9 mouse cellular contexts compared by ENCODE assay signal in the genomic region with DNA sequence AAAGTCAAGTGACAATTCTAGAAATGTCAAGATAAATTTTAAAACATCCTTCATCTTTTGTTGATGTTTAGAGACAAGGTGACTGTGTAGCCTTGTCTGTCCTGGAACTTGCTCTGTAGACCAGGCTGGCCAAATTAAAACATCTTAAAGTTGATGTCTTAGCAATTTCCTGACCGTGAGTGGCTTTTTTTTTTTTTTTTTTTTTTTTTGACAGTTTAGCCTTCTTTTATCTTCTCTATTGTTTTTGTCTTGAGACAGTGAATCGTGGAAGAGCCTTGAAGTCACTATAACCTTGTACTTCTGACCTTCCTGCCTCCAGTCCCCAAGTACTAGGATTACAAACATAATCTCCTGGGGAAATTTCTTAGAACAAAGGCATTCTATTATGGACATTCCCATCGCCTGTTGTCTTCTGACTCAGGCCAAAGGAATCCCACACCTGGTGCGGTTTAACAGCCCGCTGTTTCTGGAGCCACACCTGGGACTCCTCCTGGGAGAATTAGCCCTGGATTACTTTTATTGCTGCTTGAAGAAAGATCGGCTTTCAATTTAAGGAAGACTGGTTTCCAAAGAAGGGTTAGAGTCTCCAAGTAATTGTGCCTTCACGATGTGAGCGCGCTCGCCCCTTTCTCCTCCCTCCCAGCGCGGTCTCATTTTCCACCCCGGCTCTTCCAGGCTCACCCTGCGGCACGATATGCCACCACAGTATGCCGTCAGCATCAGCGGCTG. TPM values are rescaled to one million over a fixed set of nuclear protein-coding genes. Genes with fewer than 3 reads are reported as not detected.
DNase-seq lines count a peak whose midpoint lies in the region; ATAC-seq and TF ChIP-seq lines count a peak whose summit lies in the region.
"Had no signal": no experiment of that assay in that cellular context is flagged by ENCODE, and none has a peak within 500 bp of the region (broad histone marks: within the 10 kb centered on the region; RNA-seq: fewer than 3 reads in every experiment).

No protein-coding gene starts in this region.

- H3ac ChIP-seq in C2C12 (ENCODE audit: control insufficient read depth, insufficient read length, low read depth) = no peak overlapping the region

- no peaks in the 10 kb centered on the region for H3K36me3 ChIP-seq in C2C12 (ENCODE audit: control insufficient read depth, insufficient read depth)
- H3K36me3 ChIP-seq in embryonic facial prominence, embryonic 15.5 days = no peaks in the 10 kb centered on the region
- no peaks in the 10 kb centered on the region for H3K36me3 ChIP-seq in limb, embryonic 14.5 days (ENCODE audit: control insufficient read depth, insufficient read depth, low read length)
- no peaks in the 10 kb centered on the region for H3K36me3 ChIP-seq in kidney, adult 2 months (ENCODE audit: control insufficient read depth, insufficient read depth, low read length)

- no peak for DNase-seq in gastrocnemius, adult 2 months
- no peak for DNase-seq in gastrocnemius, postnatal 4 days (ENCODE audit: low spot score in 2 of 2)
- DNase-seq in limb, embryonic 14.5 days (ENCODE audit: low spot score) = peak; percentile 61
- no peak for DNase-seq in urinary bladder, postnatal 25 days (ENCODE audit: low spot score)
- no peak for DNase-seq in layer of hippocampus, postnatal 10 days (ENCODE audit: low spot score in 2 of 2)
- no peak for DNase-seq in kidney, adult 2 months
- DNase-seq: adrenal gland, postnatal 25 days had no signal

- no peaks in the 10 kb centered on the region for H3K9me3 ChIP-seq in embryonic facial prominence, embryonic 15.5 days (replicated peaks)
- no peaks in the 10 kb centered on the region for H3K9me3 ChIP-seq in limb, embryonic 14.5 days (ENCODE audit: control insufficient read depth, low read length)

- no peaks in the 10 kb centered on the region for H3K79me2 ChIP-seq in C2C12 (ENCODE audit: control insufficient read depth, insufficient read depth)

- no peaks in the 10 kb centered on the region for H3K4me1 ChIP-seq in embryonic facial prominence, embryonic 15.5 days
- peaks cover 8% of the 10 kb centered on the region for H3K4me1 ChIP-seq in limb, embryonic 14.5 days (ENCODE audit: control insufficient read depth, insufficient read depth, low read length)
- H3K4me1 ChIP-seq in kidney, adult 2 months (ENCODE audit: control insufficient read depth, insufficient read depth, low read length) = no peaks in the 10 kb centered on the region

- H3K27ac ChIP-seq in gastrocnemius, adult 2 months = no peak overlapping the region
- no peak overlapping the region for H3K27ac ChIP-seq in embryonic facial prominence, embryonic 15.5 days (replicated peaks)
- H3K27ac ChIP-seq in limb, embryonic 14.5 days (replicated peaks; ENCODE audit: low read depth, low read length) = no peak overlapping the region; the same call in 1 of the 2 replicates
- no peak overlapping the region for H3K27ac ChIP-seq in kidney, adult 2 months (ENCODE audit: insufficient read depth, low read depth, low read length)

- intact Hi-C loops in gastrocnemius, adult 2 months (cut with DNase I) = no loop called here

- ATAC-seq in embryonic facial prominence, embryonic 15.5 days (ENCODE audit: insufficient number of reproducible peaks, low FRiP score, low TSS enrichment, low read depth) = peak; percentile 77; the same call in 1 of the 2 replicates
- ATAC-seq in limb, embryonic 14.5 days (ENCODE audit: low FRiP score, low read depth) = peak; percentile 84

- no peaks in the 10 kb centered on the region for H3K79me3 ChIP-seq in C2C12 (ENCODE audit: low read depth)

- no peaks in the 10 kb centered on the region for H3K27me3 ChIP-seq in C2C12 (ENCODE audit: control insufficient read depth, insufficient read depth, insufficient read length)
- no peaks in the 10 kb centered on the region for H3K27me3 ChIP-seq in embryonic facial prominence, embryonic 15.5 days
- H3K27me3 ChIP-seq in limb, embryonic 14.5 days (ENCODE audit: control insufficient read depth, insufficient read depth, low read length) = no peaks in the 10 kb centered on the region
- H3K27me3 ChIP-seq in kidney, adult 2 months (replicated peaks; ENCODE audit: control insufficient read depth, insufficient read depth, low read length) = no peaks in the 10 kb centered on the region

- 0 out of 2 replicates have a peak overlapping the region, but pooled peaks have one; percentile 19 for H3K4me3 ChIP-seq in gastrocnemius, adult 2 months
- no peak overlapping the region for H3K4me3 ChIP-seq in C2C12 (ENCODE audit: insufficient read depth, poor library complexity, severe bottlenecking)
- H3K4me3 ChIP-seq in embryonic facial prominence, embryonic 15.5 days (replicated peaks) = no peak overlapping the region
- no peak overlapping the region for H3K4me3 ChIP-seq in limb, embryonic 14.5 days (replicated peaks; ENCODE audit: low read length)
- no peak overlapping the region for H3K4me3 ChIP-seq in kidney, adult 2 months (ENCODE audit: insufficient read depth, low read depth, low read length)

- TF ChIP-seq POLR2A in limb, embryonic 14.5 days (IDR thresholded peaks at IDR 0.05; ENCODE audit: borderline replicate concordance, extremely low read depth, insufficient read depth, insufficient read length) = no peak
- TF ChIP-seq POLR2A in kidney, adult 2 months (IDR thresholded peaks at IDR 0.05; ENCODE audit: low read depth, low read length) = no peak

- H3K9ac ChIP-seq in embryonic facial prominence, embryonic 15.5 days = no peak overlapping the region
- H3K9ac ChIP-seq in limb, embryonic 14.5 days (ENCODE audit: low read depth, low read length, severe bottlenecking) = no peak overlapping the region

- 8% methylated on average over 17 of the region's 17 CpGs for WGBS in embryonic facial prominence, embryonic 15.5 days
- 3% methylated on average over 17 of the region's 17 CpGs for WGBS in limb, embryonic 14.5 days
- WGBS in kidney, adult 2 months = 30% methylated on average over 17 of the region's 17 CpGs

- peak overlapping the region; percentile 22; the same call in 1 of the 2 replicates for H3K4me2 ChIP-seq in embryonic facial prominence, embryonic 15.5 days (replicated peaks)
- H3K4me2 ChIP-seq in limb, embryonic 14.5 days (replicated peaks; ENCODE audit: low read depth, low read length, severe bottlenecking) = peak overlapping the region; percentile 32

- no peak for TF ChIP-seq CTCF in gastrocnemius, adult 2 months (IDR thresholded peaks at IDR 0.05)
- TF ChIP-seq CTCF in C2C12 (IDR thresholded peaks at IDR 0.05; ENCODE audit: control insufficient read depth, insufficient read depth, insufficient read length) = no peak
- no peak for TF ChIP-seq CTCF in kidney, adult 2 months (conservative IDR thresholded peaks at IDR 0.05; ENCODE audit: insufficient read depth, insufficient read length, low read depth, low read length)

TF ChIP-seq in C2C12, 6 proteins besides CTCF, POLR2A, EP300 and RAD21:
- TF ChIP-seq MYOG (IDR thresholded peaks at IDR 0.05; ENCODE audit: control insufficient read depth, extremely low read depth, insufficient read length) = no peak
- TF ChIP-seq MYOD1 (IDR thresholded peaks at IDR 0.05; ENCODE audit: control insufficient read depth, insufficient read length, low read depth) = peak; percentile 54
- no peak for TF ChIP-seq FOSL1 (IDR thresholded peaks at IDR 0.05; ENCODE audit: insufficient read depth, low read length, poor library complexity, severe bottlenecking)
- TF ChIP-seq MAX (IDR thresholded peaks at IDR 0.05) = no peak
- no peak for TF ChIP-seq CEBPB (IDR thresholded peaks at IDR 0.05; ENCODE audit: low read depth)

RNA-seq across cellular contexts. Expression of a gene that starts 6.3 kb away (rescaled TPM):
- total RNA-seq in gastrocnemius, adult 2 months (2021) = 10 to 100 TPM; 18.3 to 25.6 TPM
- total RNA-seq in gastrocnemius, postnatal 4 days (2021) = 10 to 100 TPM; 45.7 to 50.9 TPM
- 4.6 TPM for polyA plus RNA-seq in C2C12 (2012; fragmentation: generic; extraction: Trizol)
- polyA plus RNA-seq in embryonic facial prominence, embryonic 15.5 days (2015; fragmentation: Nextera tagmentation; extraction: Ambion mirVana) = 18.8 and 22.3 TPM in 2 replicates
- polyA plus RNA-seq in limb, embryonic 14.5 days (2012; rRNA removed) = 14.1 and 20.9 TPM in 2 replicates
- 17.6 and 20.0 TPM in 2 replicates for polyA plus RNA-seq in limb, embryonic 14.5 days (2014; fragmentation: Nextera tagmentation; extraction: Ambion mirVana)
- 10 to 100 TPM; 70.6 to 73.8 TPM for total RNA-seq in layer of hippocampus, postnatal 10 days (2021)
- polyA plus RNA-seq in kidney, adult 2 months (2012; rRNA removed) = 9.8 and 11.9 TPM in 2 replicates

RNA-seq across cellular contexts. Expression of a gene that starts 45.6 kb away (rescaled TPM):
- total RNA-seq in gastrocnemius, adult 2 months (2021) = 10 to 100 TPM; 25.3 to 31.4 TPM
- total RNA-seq in gastrocnemius, postnatal 4 days (2021) = 100 to 1,000 TPM; 169 to 187 TPM
- polyA plus RNA-seq in C2C12 (2012; fragmentation: generic; extraction: Trizol) = 37.9 TPM
- 78.9 and 79.8 TPM in 2 replicates for polyA plus RNA-seq in embryonic facial prominence, embryonic 15.5 days (2015; fragmentation: Nextera tagmentation; extraction: Ambion mirVana)
- 120 and 143 TPM in 2 replicates for polyA plus RNA-seq in limb, embryonic 14.5 days (2012; rRNA removed)
- polyA plus RNA-seq in limb, embryonic 14.5 days (2014; fragmentation: Nextera tagmentation; extraction: Ambion mirVana) = 78.1 and 81.7 TPM in 2 replicates
- 100 to 1,000 TPM; 145 to 153 TPM for total RNA-seq in layer of hippocampus, postnatal 10 days (2021)
- 22.9 and 28.8 TPM in 2 replicates for polyA plus RNA-seq in kidney, adult 2 months (2012; rRNA removed)
